Mouse (Mus musculus) midbrain, embryonic 16.5 days (tissue): ENCODE measurements around the gene Hist1h2bf. TPM values are rescaled to one million over a fixed set of nuclear protein-coding genes. Genes with fewer than 3 reads are reported as not detected.
"Not testable (repeated sequence)": the region's sequence is repeated elsewhere in the genome, so short reads cannot be mapped to it uniquely, and the experiment has no call there.

ENCODE experiments used
- ATAC-seq: fragments of 200-750 bp; cut with Nextera tagmentation; 2 replicates; pipeline ENCODE4 v1.8.0; 2017; ENCODE audit warnings: moderate TSS enrichment
- H3K27ac ChIP-seq: fragments of 300-500 bp; sonication (generic); 2 replicates; pipeline ENCODE4 v1.5.1; 2014; ENCODE audit warnings: mild to moderate bottlenecking, low read length, mixed read lengths
- H3K27me3 ChIP-seq: fragments of 300-500 bp; sonication (generic); 2 replicates; pipeline ENCODE4 v1.6.1; 2014; ENCODE audit warnings: low read depth, low read length, mixed read lengths; ENCODE audit not compliant: control insufficient read depth, insufficient read depth
- H3K36me3 ChIP-seq: fragments of 300-500 bp; sonication (generic); 2 replicates; pipeline ENCODE4 v1.6.1; 2014; ENCODE audit warnings: mild to moderate bottlenecking, low read length, moderate library complexity, mixed read lengths; ENCODE audit not compliant: control insufficient read depth, insufficient read depth
- H3K4me1 ChIP-seq: fragments of 300-500 bp; sonication (generic); 2 replicates; pipeline ENCODE4 v1.6.1; 2014; ENCODE audit warnings: mild to moderate bottlenecking, low read length, mixed read lengths; ENCODE audit not compliant: control insufficient read depth, insufficient read depth
- H3K4me2 ChIP-seq: fragments of 300-500 bp; sonication (generic); 2 replicates; pipeline ENCODE4 v1.6.1; 2014; ENCODE audit warnings: mild to moderate bottlenecking, low read length, mixed read lengths
- H3K4me3 ChIP-seq: fragments of 300-500 bp; sonication (generic); 2 replicates; pipeline ENCODE4 v1.5.1; 2014; ENCODE audit warnings: low read depth, mild to moderate bottlenecking, low read length, moderate library complexity, mixed read lengths
- H3K9ac ChIP-seq: fragments of 300-500 bp; sonication (generic); 2 replicates; pipeline ENCODE4 v1.6.1; 2014; ENCODE audit warnings: low read depth, low read length, mixed read lengths
- H3K9me3 ChIP-seq: fragments of 300-500 bp; sonication (generic); replicated peaks from 2 replicates; pipeline ENCODE4 v1.6.1; 2014; ENCODE audit warnings: mild to moderate bottlenecking, low read length, mixed read lengths; ENCODE audit not compliant: control insufficient read depth, poor library complexity, severe bottlenecking
- WGBS: fragments of 180-500 bp; shearing (Covaris S2); extraction: QIAGEN DNeasy Blood & Tissue Kit; methylation state at CpG from one replicate; pipeline ENCODE4 v1.1.7; 2014; 5-methylcytosine and 5-hydroxymethylcytosine counted together
- polyA plus RNA-seq: library from polyadenylated mRNA; unstranded; fragments of >200 nt; fragmentation: Nextera tagmentation; extraction: Ambion mirVana; gene quantifications from 2 replicates; pipeline ENCODE4 v1.2.1, GENCODE M21; 2015

The Hist1h2bf gene
- polyA plus RNA-seq, 1 experiment from 2014 or later = not detected

DNA sequence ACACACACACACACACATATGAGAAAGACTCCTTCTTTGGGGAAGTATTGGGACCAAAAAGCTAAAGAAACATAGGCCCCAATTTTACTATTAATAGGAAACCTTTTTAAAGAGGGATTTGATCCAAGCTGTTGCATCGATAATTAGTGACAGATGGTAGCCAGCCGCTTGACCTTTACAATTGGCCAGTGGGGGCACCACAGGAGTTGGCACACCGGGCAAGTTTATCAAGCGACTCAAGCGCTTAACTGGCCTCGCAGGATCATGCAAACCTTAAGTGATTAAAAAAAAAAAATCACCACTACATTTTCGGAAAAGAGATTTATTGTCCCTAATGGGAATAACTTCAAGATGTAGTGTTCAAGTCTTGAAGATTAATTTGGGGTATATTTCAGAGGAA is 18.6 kb upstream of the Hist1h2bf start:
- H3K4me2 ChIP-seq = no peak overlapping the region
- 85% methylated on average over 7 of the region's 7 CpGs for WGBS
- no peak overlapping the region for H3K27ac ChIP-seq
- no peak overlapping the region for H3K9ac ChIP-seq
- no peaks in the 10 kb centered on the region for H3K27me3 ChIP-seq
- ATAC-seq = no peak
- no peaks in the 10 kb centered on the region for H3K36me3 ChIP-seq
- H3K4me1 ChIP-seq = no peaks in the 10 kb centered on the region
- H3K4me3 ChIP-seq = no peak overlapping the region
- H3K9me3 ChIP-seq = no peaks in the 10 kb centered on the region

DNA sequence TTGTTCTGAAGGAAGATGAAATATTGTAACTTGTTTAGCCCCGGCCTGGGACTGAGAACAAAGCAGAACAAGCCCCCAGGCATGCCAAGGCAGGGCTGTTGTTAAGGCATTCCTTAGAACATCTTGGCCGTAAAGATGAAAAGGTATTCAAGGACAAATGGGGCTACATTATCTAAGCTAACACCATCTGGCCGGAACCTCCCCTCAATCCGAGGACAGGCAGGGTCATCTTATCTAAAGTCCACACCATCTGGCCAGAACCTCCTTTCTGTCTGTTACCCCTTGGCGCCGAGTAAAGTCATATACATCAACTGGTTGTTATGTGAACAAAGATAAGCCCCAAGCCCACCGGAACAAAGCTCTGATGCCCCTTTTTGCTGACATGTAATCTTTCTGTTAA is 17.9 kb upstream of the Hist1h2bf start:
- not testable (repeated sequence) for H3K4me1 ChIP-seq, H3K27ac ChIP-seq

DNA sequence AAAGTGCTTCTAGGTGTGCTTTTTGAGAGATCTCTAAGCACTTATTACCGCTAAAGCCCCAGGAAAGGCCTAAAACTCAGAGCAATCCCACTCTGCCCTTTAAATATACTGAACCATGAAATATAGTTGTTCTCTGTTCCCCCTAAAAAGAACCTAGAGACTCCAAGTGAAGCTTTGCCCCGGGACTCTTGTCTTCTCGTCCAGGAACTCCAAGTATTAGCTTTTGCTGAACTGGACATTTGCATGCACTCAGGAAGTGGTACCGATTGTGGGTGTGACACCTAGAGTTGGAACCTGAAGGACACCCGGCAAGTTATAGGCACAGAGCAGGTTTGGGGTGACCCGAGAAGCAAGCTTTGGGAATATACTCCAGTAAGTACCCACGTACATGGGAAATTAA is 17.2 kb upstream of the Hist1h2bf start:
- H3K4me1 ChIP-seq = peaks cover 5% of the 10 kb centered on the region
- 97% methylated on average over 7 of the region's 7 CpGs for WGBS
- H3K27ac ChIP-seq = no peak overlapping the region
- H3K9me3 ChIP-seq = no peaks in the 10 kb centered on the region
- no peak overlapping the region for H3K4me3 ChIP-seq
- no peak overlapping the region for H3K4me2 ChIP-seq
- H3K36me3 ChIP-seq = no peaks in the 10 kb centered on the region
- no peaks in the 10 kb centered on the region for H3K27me3 ChIP-seq
- ATAC-seq = no peak
- no peak overlapping the region for H3K9ac ChIP-seq

More for the DNA sequence above, 17.9 kb upstream of the Hist1h2bf start:
- ATAC-seq, H3K36me3 ChIP-seq, H3K9ac ChIP-seq, H3K4me2 ChIP-seq, H3K27me3 ChIP-seq, H3K4me3 ChIP-seq, H3K9me3 ChIP-seq: not testable (repeated sequence)
- 90% methylated on average over 7 of the region's 7 CpGs for WGBS

DNA sequence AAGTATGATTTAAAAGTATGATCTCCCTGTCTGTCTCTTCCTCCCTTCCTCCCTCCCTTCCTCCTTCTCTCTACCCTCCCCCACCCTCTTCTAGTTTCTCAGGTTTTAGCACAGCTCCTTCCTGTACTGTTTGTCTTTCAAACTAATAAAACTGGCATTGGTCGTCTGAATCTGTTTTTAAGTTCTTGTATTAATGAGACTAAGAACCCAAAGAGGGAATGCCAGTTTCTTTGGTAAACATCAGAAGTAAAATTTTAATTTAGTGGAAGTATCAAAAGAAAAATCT is 12.9 kb upstream of the Hist1h2bf start:
- no peak overlapping the region; the same call in 1 of the 2 replicates for H3K27ac ChIP-seq
- ATAC-seq = no peak
- H3K36me3 ChIP-seq = no peaks in the 10 kb centered on the region
- WGBS = 3% methylated on average over 1 of the region's 1 CpGs
- no peak overlapping the region for H3K4me3 ChIP-seq
- no peaks in the 10 kb centered on the region for H3K9me3 ChIP-seq
- H3K4me1 ChIP-seq = peaks cover 22% of the 10 kb centered on the region
- H3K4me2 ChIP-seq = peak overlapping the region; percentile 54
- no peak overlapping the region for H3K9ac ChIP-seq
- no peaks in the 10 kb centered on the region for H3K27me3 ChIP-seq

DNA sequence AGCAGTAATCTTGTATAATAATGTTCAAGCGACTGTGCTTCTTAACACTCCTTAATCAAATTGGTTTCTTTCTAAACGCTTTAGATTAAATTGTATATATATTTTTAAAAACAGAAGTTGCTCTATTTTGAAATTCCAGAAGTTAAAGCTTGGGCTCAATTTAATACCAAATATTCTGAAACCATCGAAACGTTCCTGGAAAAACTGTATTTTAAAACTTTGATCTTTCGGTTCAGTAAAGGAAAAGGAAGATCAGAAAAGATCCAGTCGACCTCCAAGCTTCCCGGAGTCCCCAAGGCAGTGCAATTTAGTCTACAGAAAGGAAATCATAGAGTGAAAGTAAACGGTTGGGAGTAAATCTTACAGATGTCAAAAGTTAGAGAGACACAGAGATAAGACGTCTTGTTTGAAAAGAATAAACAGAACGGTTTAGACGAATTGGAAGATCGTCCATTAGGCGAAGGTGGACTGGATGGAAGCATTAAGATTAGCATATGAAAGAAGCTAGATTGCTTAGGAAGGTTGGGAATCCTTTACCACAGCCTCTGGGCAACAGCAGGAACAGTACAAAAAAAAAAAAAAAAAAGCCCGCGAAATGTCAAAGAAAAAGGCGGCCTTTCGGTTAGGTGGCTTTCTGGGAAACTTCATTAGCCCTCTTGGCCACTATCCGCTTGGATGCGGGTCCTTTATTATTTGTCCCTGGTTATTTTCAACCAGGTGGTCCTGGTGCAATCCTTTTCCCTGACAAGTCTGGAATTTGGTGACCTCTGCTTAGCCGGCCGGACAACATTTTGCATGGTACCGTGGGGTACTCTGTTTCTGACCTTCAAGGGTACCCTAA is 12.3 kb upstream of the Hist1h2bf start:
- Histone ChIP-seq H3K27ac (peak overlapping the region; percentile 60), H3K27me3 (no peaks in the 10 kb centered on the region), H3K36me3 (no peaks in the 10 kb centered on the region), H3K4me3 (peak overlapping the region; percentile 24), H3K4me2 (peak overlapping the region; percentile 91), H3K9me3 (no peaks in the 10 kb centered on the region), H3K4me1 (peaks cover 24% of the 10 kb centered on the region), H3K9ac (peak overlapping the region; percentile 28; the same call in 1 of the 2 replicates)
- ATAC-seq = no peak
- 2% methylated on average over 22 of the region's 22 CpGs for WGBS

DNA sequence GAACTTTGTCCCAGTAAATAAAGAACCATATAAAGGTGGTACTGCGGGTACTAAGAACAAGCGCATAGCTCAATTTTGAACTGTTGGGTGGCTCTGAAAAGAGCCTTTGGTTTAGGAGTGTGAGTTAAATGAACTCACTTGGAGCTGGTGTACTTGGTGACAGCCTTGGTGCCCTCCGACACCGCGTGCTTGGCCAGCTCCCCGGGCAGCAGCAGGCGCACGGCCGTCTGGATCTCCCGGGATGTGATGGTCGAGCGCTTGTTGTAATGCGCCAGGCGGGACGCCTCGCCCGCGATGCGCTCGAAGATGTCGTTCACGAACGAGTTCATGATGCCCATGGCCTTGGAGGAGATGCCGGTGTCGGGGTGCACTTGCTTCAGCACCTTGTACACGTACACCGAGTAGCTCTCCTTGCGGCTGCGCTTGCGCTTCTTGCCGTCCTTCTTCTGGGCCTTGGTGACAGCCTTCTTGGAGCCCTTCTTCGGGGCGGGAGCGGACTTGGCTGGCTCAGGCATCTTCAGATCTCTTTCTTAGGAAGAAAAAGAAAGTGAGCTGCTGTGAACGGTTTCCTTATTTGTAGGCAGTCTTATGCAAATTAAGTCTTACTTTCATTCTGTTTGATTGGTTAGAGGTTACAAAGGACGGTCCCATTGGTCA is 11.6 kb upstream of the Hist1h2bf start:
- peak overlapping the region; percentile 91 for H3K4me2 ChIP-seq
- peak overlapping the region; percentile 71 for H3K9ac ChIP-seq
- H3K4me3 ChIP-seq = peak overlapping the region; percentile 54
- ATAC-seq = peak; percentile 91
- not testable (repeated sequence) for H3K36me3 ChIP-seq, H3K9me3 ChIP-seq, H3K27me3 ChIP-seq
- WGBS = 0% methylated on average over 15 of the region's 36 CpGs
- H3K27ac ChIP-seq = peak overlapping the region; percentile 94
- peaks cover 26% of the 10 kb centered on the region for H3K4me1 ChIP-seq

DNA sequence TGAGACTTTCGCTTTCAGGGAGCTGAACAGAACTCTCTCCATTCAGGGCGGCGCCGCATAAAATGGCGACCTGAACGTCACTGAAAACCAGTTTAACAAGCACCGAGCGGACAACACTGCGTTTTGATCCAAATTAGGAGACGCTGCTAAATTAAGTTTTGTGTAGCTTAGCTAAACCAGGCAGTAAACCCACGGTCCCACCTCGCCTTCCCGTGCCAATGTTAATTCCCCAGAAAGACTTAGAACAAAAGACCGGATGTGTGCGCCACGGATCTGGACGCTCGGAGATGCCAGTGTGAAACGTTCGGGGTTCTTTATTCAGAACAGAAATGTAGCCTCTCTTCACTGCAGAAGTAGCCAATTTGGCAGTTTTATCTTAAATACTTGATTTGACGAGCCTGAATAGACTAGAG is 11.0 kb upstream of the Hist1h2bf start:
- H3K4me3 ChIP-seq = peak overlapping the region; percentile 54
- WGBS = under 1% methylated on average over 21 of the region's 21 CpGs
- H3K4me2 ChIP-seq = peak overlapping the region; percentile 91
- peaks cover 26% of the 10 kb centered on the region for H3K4me1 ChIP-seq
- H3K27me3 ChIP-seq = no peaks in the 10 kb centered on the region
- H3K9me3 ChIP-seq = no peaks in the 10 kb centered on the region
- no peaks in the 10 kb centered on the region for H3K36me3 ChIP-seq
- H3K9ac ChIP-seq = peak overlapping the region; percentile 71
- peak overlapping the region; percentile 94 for H3K27ac ChIP-seq
- ATAC-seq = no peak

DNA sequence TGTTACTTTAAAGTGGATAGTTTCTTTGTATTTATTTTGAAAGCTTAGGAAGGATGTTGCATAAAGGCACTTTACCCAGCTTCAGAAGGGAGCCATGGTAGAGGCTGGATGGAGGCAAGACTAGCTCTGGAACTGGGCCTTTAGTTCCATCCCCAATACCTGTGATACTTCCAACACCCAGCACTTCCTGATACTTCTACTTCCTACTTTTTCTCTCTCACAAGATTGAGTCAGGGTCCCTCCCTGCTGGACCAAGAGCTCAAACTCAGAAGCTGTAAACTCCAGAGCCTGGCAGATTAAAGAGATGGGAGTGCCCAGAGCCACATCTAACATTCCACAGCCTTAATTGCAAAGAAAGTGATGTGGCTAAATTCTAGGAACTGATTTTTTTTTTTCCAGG is 10.3 kb upstream of the Hist1h2bf start:
- ATAC-seq = no peak
- peak overlapping the region; percentile 91 for H3K4me2 ChIP-seq
- no peaks in the 10 kb centered on the region for H3K36me3 ChIP-seq
- peaks cover 26% of the 10 kb centered on the region for H3K4me1 ChIP-seq
- H3K9me3 ChIP-seq = no peaks in the 10 kb centered on the region
- H3K9ac ChIP-seq = no peak overlapping the region; the same call in 1 of the 2 replicates
- no peaks in the 10 kb centered on the region for H3K27me3 ChIP-seq
- peak overlapping the region; percentile 94 for H3K27ac ChIP-seq
- H3K4me3 ChIP-seq = peak overlapping the region; percentile 54

DNA sequence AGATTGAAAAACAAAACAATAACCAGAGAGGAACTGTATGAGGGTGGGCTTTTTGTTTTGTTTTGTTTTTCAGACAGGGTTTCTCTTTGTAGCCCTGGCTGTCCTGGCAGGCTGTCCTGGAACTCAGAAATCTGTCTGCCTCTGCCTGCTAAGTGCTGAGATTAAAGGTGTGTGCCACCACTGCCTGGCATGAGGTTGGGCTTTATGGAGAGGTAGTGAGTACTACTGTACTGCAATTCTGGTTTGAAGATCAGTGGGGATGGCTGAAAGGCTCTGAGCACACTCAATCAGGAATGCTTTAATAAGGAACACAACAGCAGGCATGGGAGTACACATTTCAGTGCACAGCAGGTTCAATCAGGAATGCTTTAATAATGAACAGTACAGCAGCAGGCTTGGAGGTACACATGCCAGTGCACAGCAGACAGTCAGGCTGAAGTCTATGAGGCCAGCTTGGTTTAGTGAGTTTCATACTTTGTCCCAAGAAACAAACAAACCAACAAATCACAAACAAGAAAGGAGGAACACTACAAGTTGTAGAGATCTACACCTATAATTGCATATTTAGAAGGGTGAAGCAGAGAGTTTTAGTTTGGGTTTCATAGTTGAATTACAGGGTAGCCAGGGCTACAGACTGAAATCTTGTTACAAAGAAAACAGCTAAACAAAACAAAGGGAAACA is 9.5 kb upstream of the Hist1h2bf start:
- Histone ChIP-seq H3K27me3 (no peaks in the 10 kb centered on the region), H3K4me3 (no peak overlapping the region), H3K4me2 (no peak overlapping the region), H3K9ac (no peak overlapping the region), H3K27ac (no peak overlapping the region), H3K4me1 (peaks cover 26% of the 10 kb centered on the region), H3K36me3 (no peaks in the 10 kb centered on the region), H3K9me3 (no peaks in the 10 kb centered on the region)
- ATAC-seq = no peak
